Mouse (Mus musculus) urinary bladder, postnatal 36 days (tissue): ENCODE measurements around the gene Ube2l3.
"Not testable (repeated sequence)": the region's sequence is repeated elsewhere in the genome, so short reads cannot be mapped to it uniquely, and the experiment has no call there.

ENCODE experiments used
- DNase-seq, 2 experiments: peaks; one replicate each; pipeline ENCODE4 v3.0.0; 2022; ENCODE audit warnings: low spot score in 2 of 2, mixed read lengths in 1 of 2

Gene Ube2l3

GRCm38 (mm10) chr16:17209404-17209960, 7.0 kb upstream of the Ube2l3 start:
- DNase-seq: no peak

GRCm38 (mm10) chr16:17208389-17209361, 6.2 kb upstream of the Ube2l3 start, which contains the start of gene Rimbp3:
Gene Rimbp3, plus strand, starts transcription at chr16:17208603.
- peak; percentile 81 to 82 for DNase-seq

GRCm38 (mm10) chr16:17204990-17205389, 2.5 kb upstream of the Ube2l3 start:
- no peak for DNase-seq

DNA sequence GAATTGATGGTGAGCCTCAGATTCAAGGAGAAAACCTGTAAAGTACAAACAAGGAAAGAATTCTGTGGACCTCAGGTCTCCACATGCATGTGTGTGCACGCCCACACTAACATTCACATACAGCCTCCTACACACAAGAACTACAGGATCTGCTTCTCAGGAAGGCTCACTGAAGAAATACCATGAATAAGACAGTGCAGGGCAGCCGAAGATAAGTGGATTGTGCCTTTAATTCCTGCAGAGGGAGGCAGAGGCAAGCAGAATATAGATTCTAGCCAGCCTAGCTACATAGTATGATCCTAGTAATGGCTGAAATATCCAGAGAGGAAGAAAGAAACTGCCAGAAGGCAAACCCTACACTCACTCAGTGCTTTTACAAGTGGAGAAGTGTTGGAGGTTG, 472 bp downstream of the Ube2l3 start:
- no peak for DNase-seq

DNA sequence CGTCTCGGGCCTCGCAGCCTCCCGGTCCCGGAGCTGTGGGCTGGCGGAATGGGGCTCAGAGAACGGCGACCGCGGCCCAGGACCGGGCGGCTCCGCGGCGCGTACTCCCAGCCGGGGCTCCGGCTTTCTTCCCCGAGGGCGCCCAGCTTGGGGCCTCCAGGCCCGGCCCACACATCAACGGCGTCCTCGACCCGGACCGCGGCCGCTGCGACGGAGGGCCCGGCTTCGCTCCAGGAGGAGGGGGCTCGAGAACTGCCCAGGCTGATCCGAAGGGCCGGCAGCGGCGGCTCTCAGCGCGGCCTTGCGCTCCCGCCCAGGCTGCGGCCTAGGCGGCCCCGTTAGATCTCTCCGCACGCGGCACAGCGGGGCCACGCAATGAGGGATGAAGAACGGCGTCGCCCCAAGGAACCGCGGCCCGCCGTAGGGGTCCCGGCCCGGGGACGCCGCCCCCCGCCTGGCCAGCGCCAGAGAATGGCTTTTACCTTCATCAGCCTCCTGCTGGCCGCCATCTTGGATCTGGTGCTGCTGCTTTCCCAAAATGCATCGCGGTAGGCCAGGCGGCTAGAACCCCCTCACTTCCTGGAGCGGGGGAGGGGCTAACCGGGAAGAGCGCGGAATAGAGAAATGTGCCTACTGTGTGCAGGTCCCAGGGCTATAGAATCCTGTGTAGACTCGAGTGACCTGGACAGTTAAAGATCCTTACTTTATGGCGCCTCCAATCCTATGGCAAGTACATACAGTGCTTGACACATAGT, 1.3 kb downstream of the Ube2l3 start:
- peak; percentile 76 to 79 for DNase-seq

DNA sequence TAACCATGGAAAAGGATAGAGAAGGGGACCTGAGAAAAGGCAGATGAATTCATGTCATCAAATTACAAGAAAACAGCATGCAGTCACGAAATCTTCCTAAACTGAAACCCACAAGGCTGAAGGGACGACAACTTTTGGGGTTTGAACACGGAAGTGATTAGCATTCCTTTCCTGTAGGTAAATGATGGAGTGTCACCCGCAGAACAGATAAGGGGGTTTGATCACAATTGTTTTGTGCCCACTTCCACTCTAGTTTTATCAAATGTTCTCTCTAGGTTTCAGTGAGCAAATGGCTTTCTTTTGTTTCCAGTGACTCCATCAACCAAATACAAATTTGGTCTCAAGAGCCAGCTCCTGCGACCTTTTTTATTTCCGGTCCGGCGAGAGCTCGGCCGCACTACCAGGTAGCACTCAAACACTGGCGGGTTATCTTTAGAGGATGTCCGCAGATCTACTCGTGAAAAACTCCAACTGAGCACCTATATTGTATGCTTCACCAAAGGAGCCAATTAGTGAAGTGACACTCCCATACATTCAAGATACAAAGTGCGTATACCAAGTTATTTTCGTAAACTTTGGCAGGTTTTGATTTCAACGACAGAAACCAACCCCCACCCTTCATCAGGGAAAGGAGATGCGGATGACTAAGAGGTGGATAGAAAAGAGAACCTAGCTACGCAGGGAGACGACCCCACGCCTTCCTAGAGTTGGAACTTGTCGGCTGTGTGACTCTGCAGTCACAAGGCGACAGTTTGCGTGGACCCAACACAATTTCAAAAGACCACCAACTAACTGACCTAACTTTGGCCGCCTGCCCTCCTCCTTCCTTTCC, 2.1 kb downstream of the Ube2l3 start:
- DNase-seq: no peak

GRCm38 (mm10) chr16:17193823-17194222, 8.6 kb downstream of the Ube2l3 start:
- no peak for DNase-seq

DNA sequence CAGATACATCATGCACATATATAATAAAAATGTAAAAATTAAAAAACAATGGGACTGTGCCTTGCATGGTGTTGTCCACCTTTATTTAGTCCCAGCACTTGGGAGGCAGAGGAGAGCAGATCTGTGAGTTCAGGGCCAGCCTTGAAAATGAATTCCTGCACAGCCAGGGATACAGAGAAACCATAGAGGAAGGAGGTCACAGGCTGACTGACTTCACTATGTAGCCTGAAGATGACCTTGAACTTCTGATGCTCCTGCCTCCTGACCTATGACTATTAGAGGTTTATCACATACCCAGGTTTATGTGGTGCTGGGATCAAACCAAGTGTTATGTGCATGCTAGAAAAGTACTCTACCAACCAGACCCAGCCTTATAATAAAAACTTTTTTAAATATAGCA, 17.0 kb downstream of the Ube2l3 start:
- no peak for DNase-seq

DNA sequence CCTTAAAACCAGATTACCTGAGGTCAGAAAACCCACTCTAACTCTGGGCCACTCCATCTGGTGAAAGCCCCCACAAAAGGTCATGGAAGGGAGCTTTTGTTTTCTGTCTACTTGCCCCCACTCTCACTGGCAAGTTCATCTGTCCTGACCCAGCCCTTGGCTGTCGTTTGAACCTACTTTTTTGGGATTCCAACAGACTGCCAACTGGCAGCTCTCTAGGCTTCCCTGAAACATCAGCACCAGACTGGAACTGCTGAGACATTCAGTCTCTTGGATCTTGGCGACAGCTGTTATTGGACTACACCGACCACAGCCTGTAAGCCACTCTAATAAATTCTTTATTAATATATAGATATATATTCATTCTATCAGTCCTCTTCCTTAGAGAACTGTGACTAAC, 19.4 kb downstream of the Ube2l3 start:
- no peak for DNase-seq

- no peak for DNase-seq
Observed at GRCm38 (mm10) chr16:17182136-17182535, 20.3 kb downstream of the Ube2l3 start.

DNA sequence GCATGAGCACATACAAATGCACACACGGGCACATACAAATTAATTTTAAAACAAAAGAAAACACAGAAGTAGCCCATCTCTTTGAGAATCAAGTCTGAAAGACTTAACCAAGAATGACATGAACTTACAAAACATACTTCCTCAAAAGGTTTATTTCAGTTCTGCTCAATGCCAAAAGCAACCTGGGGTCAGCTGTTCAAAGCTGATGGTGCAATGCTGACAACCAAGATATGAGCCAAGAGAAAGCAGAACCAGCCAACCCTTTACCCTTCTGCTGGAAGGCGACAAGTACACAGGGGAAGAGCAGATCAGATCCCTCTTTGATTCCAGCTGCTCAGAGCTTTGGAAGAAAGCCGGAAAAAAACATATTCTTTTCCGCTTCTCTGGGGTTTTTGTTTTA, 21.1 kb downstream of the Ube2l3 start:
- DNase-seq: peak in 1 of 2 experiments; percentile 26

DNA sequence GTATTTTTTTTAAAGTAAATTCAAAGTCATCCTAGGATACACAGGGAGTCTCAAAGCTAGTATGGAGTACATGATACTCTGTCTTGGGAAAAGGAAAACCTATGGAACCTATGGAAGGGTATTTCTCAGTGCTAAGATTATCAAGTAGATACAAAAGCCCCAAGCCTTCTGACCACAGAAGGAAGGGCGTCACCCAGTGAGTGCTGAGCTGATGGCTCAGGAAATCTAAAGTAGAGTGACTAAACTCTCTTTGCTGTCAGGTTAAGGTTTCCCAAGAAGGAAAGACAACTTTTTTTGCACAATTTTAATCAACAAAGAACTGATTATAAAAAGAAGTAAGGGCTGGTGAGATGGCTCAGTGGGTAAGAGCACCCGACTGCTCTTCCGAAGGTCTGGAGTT, 22.7 kb downstream of the Ube2l3 start:
- DNase-seq: no peak

DNA sequence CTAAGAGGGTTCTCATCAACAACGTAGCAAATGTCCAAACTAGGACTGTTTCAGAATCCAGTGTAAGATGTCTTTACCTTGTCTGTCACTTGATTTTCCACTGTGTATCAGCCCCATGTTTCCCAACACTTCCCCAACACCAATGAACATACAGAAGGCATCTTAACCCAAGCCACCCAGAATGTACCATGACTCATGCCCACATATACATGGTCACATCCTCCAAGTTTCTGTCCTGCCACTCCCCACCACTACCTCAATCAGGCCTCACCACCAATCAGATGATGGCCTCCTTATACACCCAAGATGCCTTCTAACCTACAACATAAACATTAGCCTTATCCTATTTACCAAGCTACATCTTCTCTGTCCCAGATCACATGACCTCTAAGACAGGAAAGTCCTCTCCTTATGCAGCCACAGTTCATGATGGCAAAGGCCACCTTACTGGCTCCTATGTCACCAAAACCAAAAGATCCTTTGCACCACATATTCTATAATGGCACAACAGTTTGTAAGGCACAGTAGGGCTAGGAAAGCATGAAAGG, 24.8 kb downstream of the Ube2l3 start:
- no peak for DNase-seq

- DNase-seq: no peak
Observed at GRCm38 (mm10) chr16:17175765-17176164, 26.7 kb downstream of the Ube2l3 start.

GRCm38 (mm10) chr16:17168049-17168448, 34.4 kb downstream of the Ube2l3 start:
- no peak for DNase-seq

- DNase-seq: no peak
Observed at GRCm38 (mm10) chr16:17167179-17167578, 35.3 kb downstream of the Ube2l3 start.

- not testable (repeated sequence) for DNase-seq
Observed at GRCm38 (mm10) chr16:17165478-17165877, 37.0 kb downstream of the Ube2l3 start.

GRCm38 (mm10) chr16:17154346-17154745, 48.1 kb downstream of the Ube2l3 start:
- no peak for DNase-seq

GRCm38 (mm10) chr16:17151874-17152273, 50.6 kb downstream of the Ube2l3 start:
- DNase-seq: no peak

DNA sequence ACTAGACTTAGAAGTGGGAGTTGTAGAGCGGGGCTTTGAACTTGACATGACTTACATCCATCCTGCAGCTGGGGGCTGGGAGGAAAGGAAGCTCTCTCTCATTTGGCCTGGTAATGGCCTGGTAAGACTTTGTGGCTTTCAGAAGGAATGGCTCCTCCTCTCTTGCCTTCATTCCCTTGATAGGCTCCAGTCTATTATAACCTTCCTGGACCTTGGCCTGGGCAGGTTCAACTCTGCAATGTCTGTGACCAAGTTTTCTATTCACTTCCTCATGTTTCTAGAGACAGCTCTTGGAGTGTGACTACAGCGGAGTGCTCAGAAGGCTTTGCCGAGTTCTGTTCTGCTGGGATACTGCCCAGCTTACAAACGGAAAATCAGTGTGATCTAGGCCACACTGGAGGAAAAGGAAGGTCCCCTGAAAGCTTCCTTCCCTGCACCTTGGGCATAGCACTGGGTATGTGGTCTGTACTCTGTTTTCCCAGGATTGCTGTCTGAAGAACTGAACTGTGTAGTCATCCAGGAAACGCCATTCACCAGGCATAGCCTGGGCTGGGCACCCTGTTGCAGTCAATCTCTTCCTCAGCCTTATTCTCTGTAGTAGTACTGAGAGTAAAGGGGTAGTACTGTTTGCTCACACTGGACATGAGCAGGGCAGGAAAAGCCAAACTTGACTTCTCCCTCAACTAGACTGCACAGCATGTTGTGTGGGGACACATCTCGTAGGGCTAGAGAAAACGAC, 51.8 kb downstream of the Ube2l3 start:
- no peak for DNase-seq
